Mouse (Mus musculus): ENCODE results near the gene Pacrg. TPM values are rescaled to one million over a fixed set of nuclear protein-coding genes. Genes with fewer than 3 reads are reported as not detected.

The Pacrg gene
- polyA plus RNA-seq, 1 experiment from 2014 or later = 3.7 TPM

- ATAC-seq (ENCODE audit: low FRiP score) (no peak), DNase-seq (ENCODE audit: low spot score, missing footprints) (no peak)
- no peak overlapping the region for H3K4me3 ChIP-seq (ENCODE audit: low read depth, low read length)
- no peak overlapping the region for H3K27ac ChIP-seq (ENCODE audit: low read depth, low read length)
- H3K4me1 ChIP-seq (ENCODE audit: control insufficient read depth, insufficient read depth, low read length) = peaks cover 13% of the 10 kb centered on the region
- no peaks in the 10 kb centered on the region for H3K36me3 ChIP-seq (ENCODE audit: control insufficient read depth, insufficient read depth, low read length)
- no peak overlapping the region for H3K9ac ChIP-seq (ENCODE audit: low read length)
- no peaks in the 10 kb centered on the region for H3K9me3 ChIP-seq (ENCODE audit: control insufficient read depth, low read length)
- no peaks in the 10 kb centered on the region for H3K27me3 ChIP-seq (ENCODE audit: control insufficient read depth, insufficient read depth, low read length)
- no peak overlapping the region for H3K4me2 ChIP-seq
- 73% methylated on average over 18 of the region's 18 CpGs for WGBS
Measured at GRCm38 (mm10) chr17:10372001-10372785, 467.9 kb downstream of the Pacrg start.

DNA sequence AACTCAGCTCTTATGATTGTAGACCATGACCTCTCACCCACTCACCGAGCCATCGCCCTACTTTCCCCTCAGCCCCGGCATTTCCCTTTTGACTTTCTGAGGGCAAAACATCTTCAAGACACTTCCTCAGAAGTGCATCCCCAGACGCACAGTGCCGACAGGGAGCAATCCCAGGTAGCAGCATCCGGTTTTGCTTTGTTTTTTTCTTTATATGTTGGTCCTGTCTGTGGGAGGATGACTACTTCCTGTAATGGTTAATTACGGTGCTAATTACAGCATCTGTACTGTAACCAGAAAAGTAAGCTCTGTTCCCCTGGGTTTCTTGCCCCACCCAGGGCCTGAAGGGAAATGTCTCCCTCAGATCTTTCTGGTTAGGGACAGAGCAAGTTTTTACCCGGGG, 468.6 kb downstream of the Pacrg start:
- 79% methylated on average over 8 of the region's 8 CpGs for WGBS
- H3K4me3 ChIP-seq (ENCODE audit: low read depth, low read length) = no peak overlapping the region
- no peaks in the 10 kb centered on the region for H3K27me3 ChIP-seq (ENCODE audit: control insufficient read depth, insufficient read depth, low read length)
- ATAC-seq (ENCODE audit: low FRiP score) = no peak
- H3K4me2 ChIP-seq = no peak overlapping the region
- no peak overlapping the region for H3K9ac ChIP-seq (ENCODE audit: low read length)
- peak; percentile 60 for DNase-seq (ENCODE audit: low spot score, missing footprints)
- H3K4me1 ChIP-seq (ENCODE audit: control insufficient read depth, insufficient read depth, low read length) = peaks cover 13% of the 10 kb centered on the region
- no peaks in the 10 kb centered on the region for H3K36me3 ChIP-seq (ENCODE audit: control insufficient read depth, insufficient read depth, low read length)
- no peak overlapping the region for H3K27ac ChIP-seq (ENCODE audit: low read depth, low read length)
- no peaks in the 10 kb centered on the region for H3K9me3 ChIP-seq (ENCODE audit: control insufficient read depth, low read length)

- peak; percentile 75 for DNase-seq (ENCODE audit: low spot score, missing footprints)
- Histone ChIP-seq H3K27me3 (ENCODE audit: control insufficient read depth, insufficient read depth, low read length) (no peaks in the 10 kb centered on the region), H3K36me3 (ENCODE audit: control insufficient read depth, insufficient read depth, low read length) (no peaks in the 10 kb centered on the region), H3K9me3 (ENCODE audit: control insufficient read depth, low read length) (no peaks in the 10 kb centered on the region), H3K4me3 (ENCODE audit: low read depth, low read length) (no peak overlapping the region), H3K4me1 (ENCODE audit: control insufficient read depth, insufficient read depth, low read length) (peaks cover 13% of the 10 kb centered on the region), H3K4me2 (no peak overlapping the region), H3K9ac (ENCODE audit: low read length) (no peak overlapping the region), H3K27ac (ENCODE audit: low read depth, low read length) (no peak overlapping the region)
- 75% methylated on average over 8 of the region's 8 CpGs for WGBS
- no peak for ATAC-seq (ENCODE audit: low FRiP score)
Measured at GRCm38 (mm10) chr17:10370660-10371130, 469.4 kb downstream of the Pacrg start.

DNA sequence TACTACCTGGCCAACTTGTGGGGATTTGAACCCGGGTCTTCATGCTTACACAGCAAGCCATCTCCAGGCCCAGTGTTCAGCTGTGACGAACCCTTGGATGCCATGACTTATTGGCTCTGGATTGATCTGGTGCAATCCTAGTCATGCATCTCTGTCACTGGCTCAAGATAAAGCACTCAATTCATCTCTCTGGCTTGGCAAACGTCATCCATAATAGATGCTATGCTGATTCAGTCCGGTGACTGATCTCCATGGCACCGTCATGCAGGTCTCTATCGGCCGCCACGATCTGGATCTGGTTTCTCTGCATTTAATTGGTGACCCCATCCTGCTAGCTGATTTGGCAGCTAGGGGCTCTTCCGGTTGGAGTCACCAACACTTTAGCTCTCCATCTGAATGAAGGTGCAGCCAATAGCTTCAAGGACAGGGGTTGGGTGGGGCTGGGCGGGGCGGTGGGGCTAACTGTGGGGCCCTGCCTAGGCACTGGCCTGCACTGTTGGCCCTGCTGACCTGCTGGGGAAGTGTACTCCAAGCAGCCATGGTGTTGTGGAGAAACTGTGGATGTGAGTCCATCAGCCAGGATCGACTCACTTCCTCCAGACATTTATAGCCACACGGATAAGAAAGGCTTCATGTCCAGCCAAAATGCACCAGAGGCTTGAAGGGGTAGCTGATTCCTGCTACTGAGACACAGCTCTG, 470.0 kb downstream of the Pacrg start:
- Histone ChIP-seq H3K9ac (ENCODE audit: low read length) (no peak overlapping the region), H3K27ac (ENCODE audit: low read depth, low read length) (no peak overlapping the region), H3K4me1 (ENCODE audit: control insufficient read depth, insufficient read depth, low read length) (peaks cover 13% of the 10 kb centered on the region), H3K36me3 (ENCODE audit: control insufficient read depth, insufficient read depth, low read length) (no peaks in the 10 kb centered on the region), H3K4me3 (ENCODE audit: low read depth, low read length) (no peak overlapping the region), H3K27me3 (ENCODE audit: control insufficient read depth, insufficient read depth, low read length) (no peaks in the 10 kb centered on the region), H3K4me2 (no peak overlapping the region), H3K9me3 (ENCODE audit: control insufficient read depth, low read length) (no peaks in the 10 kb centered on the region)
- no peak for ATAC-seq (ENCODE audit: low FRiP score)
- WGBS = 94% methylated on average over 13 of the region's 13 CpGs
- peak; percentile 37 for DNase-seq (ENCODE audit: low spot score, missing footprints)

DNA sequence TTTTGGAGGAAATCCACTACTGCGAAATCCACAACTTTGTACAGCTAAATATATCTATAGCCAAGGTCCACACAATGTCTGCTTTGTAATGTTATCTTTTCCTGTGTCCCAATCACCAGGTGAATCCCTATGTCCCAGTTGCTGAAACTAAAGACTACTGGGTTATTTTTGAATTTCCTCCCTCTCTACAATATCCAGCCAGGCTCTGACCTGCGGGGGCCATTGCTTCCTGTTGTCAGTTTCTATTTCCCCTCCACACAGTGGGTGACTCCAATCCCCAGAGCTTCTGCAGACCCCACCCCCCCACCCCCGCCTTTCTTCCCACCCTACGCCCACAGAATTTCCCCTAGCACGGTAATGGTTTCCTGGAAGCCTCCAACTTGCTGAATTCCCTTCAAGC, 473.1 kb downstream of the Pacrg start:
- Histone ChIP-seq H3K4me3 (ENCODE audit: low read depth, low read length) (no peak overlapping the region), H3K9me3 (ENCODE audit: control insufficient read depth, low read length) (no peaks in the 10 kb centered on the region), H3K4me1 (ENCODE audit: control insufficient read depth, insufficient read depth, low read length) (no peaks in the 10 kb centered on the region), H3K36me3 (ENCODE audit: control insufficient read depth, insufficient read depth, low read length) (no peaks in the 10 kb centered on the region), H3K9ac (ENCODE audit: low read length) (no peak overlapping the region), H3K27me3 (ENCODE audit: control insufficient read depth, insufficient read depth, low read length) (no peaks in the 10 kb centered on the region), H3K27ac (ENCODE audit: low read depth, low read length) (no peak overlapping the region), H3K4me2 (no peak overlapping the region)
- 85% methylated on average over 5 of the region's 5 CpGs for WGBS
- DNase-seq (ENCODE audit: low spot score, missing footprints) (no peak), ATAC-seq (ENCODE audit: low FRiP score) (no peak)

DNA sequence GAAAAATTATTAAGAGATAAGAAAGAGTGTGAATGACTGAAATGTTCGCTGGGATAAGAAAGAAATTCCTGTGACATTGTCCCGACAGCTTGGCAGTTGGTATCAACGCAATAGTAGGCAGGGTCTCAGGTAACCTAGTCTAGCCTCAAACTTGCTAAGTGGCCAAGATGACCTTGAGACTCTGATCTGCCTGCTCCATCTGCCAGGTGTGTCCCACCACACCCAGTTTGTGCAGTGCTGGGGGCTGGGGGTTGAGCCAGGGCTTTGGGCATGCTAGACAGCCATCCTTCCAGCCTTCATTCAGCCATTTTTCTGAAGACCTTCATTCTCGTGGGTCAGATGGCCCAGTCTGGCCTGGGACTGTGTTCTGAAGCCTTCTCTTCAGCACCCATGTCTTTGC, 473.5 kb downstream of the Pacrg start:
- Histone ChIP-seq H3K4me3 (ENCODE audit: low read depth, low read length) (no peak overlapping the region), H3K9ac (ENCODE audit: low read length) (no peak overlapping the region), H3K27ac (ENCODE audit: low read depth, low read length) (no peak overlapping the region), H3K27me3 (ENCODE audit: control insufficient read depth, insufficient read depth, low read length) (no peaks in the 10 kb centered on the region), H3K4me1 (ENCODE audit: control insufficient read depth, insufficient read depth, low read length) (no peaks in the 10 kb centered on the region), H3K9me3 (ENCODE audit: control insufficient read depth, low read length) (no peaks in the 10 kb centered on the region), H3K4me2 (no peak overlapping the region), H3K36me3 (ENCODE audit: control insufficient read depth, insufficient read depth, low read length) (no peaks in the 10 kb centered on the region)
- 89% methylated on average over 4 of the region's 4 CpGs for WGBS
- ATAC-seq (ENCODE audit: low FRiP score) (no peak), DNase-seq (ENCODE audit: low spot score, missing footprints) (no peak)

- no peaks in the 10 kb centered on the region for H3K36me3 ChIP-seq (ENCODE audit: control insufficient read depth, insufficient read depth, low read length)
- H3K27me3 ChIP-seq (ENCODE audit: control insufficient read depth, insufficient read depth, low read length) = no peaks in the 10 kb centered on the region
- ATAC-seq (ENCODE audit: low FRiP score) (no peak), DNase-seq (ENCODE audit: low spot score, missing footprints) (no peak)
- H3K27ac ChIP-seq (ENCODE audit: low read depth, low read length) = no peak overlapping the region
- WGBS = 66% methylated on average over 13 of the region's 13 CpGs
- no peak overlapping the region for H3K9ac ChIP-seq (ENCODE audit: low read length)
- H3K4me1 ChIP-seq (ENCODE audit: control insufficient read depth, insufficient read depth, low read length) = no peaks in the 10 kb centered on the region
- H3K9me3 ChIP-seq (ENCODE audit: control insufficient read depth, low read length) = no peaks in the 10 kb centered on the region
- no peak overlapping the region for H3K4me3 ChIP-seq (ENCODE audit: low read depth, low read length)
- H3K4me2 ChIP-seq = no peak overlapping the region
Measured at GRCm38 (mm10) chr17:10365501-10366482, 474.3 kb downstream of the Pacrg start.

- no peaks in the 10 kb centered on the region for H3K36me3 ChIP-seq (ENCODE audit: control insufficient read depth, insufficient read depth, low read length)
- 92% methylated on average over 3 of the region's 3 CpGs for WGBS
- no peak for DNase-seq (ENCODE audit: low spot score, missing footprints)
Measured at GRCm38 (mm10) chr17:10363151-10363550, 477.0 kb downstream of the Pacrg start.

More at GRCm38 (mm10) chr17:10363151-10363550, 477.0 kb downstream of the Pacrg start:
- H3K4me2 ChIP-seq = no peak overlapping the region
- H3K9ac ChIP-seq (ENCODE audit: low read length) = no peak overlapping the region
- H3K9me3 ChIP-seq (ENCODE audit: control insufficient read depth, low read length) = no peaks in the 10 kb centered on the region
- no peak overlapping the region for H3K4me3 ChIP-seq (ENCODE audit: low read depth, low read length)
- no peaks in the 10 kb centered on the region for H3K27me3 ChIP-seq (ENCODE audit: control insufficient read depth, insufficient read depth, low read length)
- 0 out of 2 replicates have a peak, but pooled peaks cover 2% of the 10 kb centered on the region for H3K4me1 ChIP-seq (ENCODE audit: control insufficient read depth, insufficient read depth, low read length)
- ATAC-seq (ENCODE audit: low FRiP score) = no peak
- H3K27ac ChIP-seq (ENCODE audit: low read depth, low read length) = no peak overlapping the region
